Mouse (Mus musculus): Measurements from ENCODE around the gene Dnaja4.

The Dnaja4 gene

GRCm38 (mm10) chr9:54699345-54700173, 886 bp downstream of the Dnaja4 start:
- peak; percentile 68 for DNase-seq (ENCODE audit: low spot score)

- DNase-seq (ENCODE audit: low spot score) = no peak
Observed at GRCm38 (mm10) chr9:54700174-54700475, 1.5 kb downstream of the Dnaja4 start.

- no peak for DNase-seq (ENCODE audit: low spot score)
Observed at GRCm38 (mm10) chr9:54700746-54701145, 2.1 kb downstream of the Dnaja4 start.

GRCm38 (mm10) chr9:54702581-54702980, 3.9 kb downstream of the Dnaja4 start:
- DNase-seq (ENCODE audit: low spot score) = peak; percentile 34

- no peak for DNase-seq (ENCODE audit: low spot score)
Observed at GRCm38 (mm10) chr9:54704361-54704760, 5.7 kb downstream of the Dnaja4 start.

- DNase-seq (ENCODE audit: low spot score) = peak; percentile 16
Observed at GRCm38 (mm10) chr9:54705561-54705960, 6.9 kb downstream of the Dnaja4 start.

- no peak for DNase-seq (ENCODE audit: low spot score)
Observed at GRCm38 (mm10) chr9:54707288-54707999, 8.8 kb downstream of the Dnaja4 start.

GRCm38 (mm10) chr9:54708085-54708484, 9.4 kb downstream of the Dnaja4 start:
- no peak for DNase-seq (ENCODE audit: low spot score)

GRCm38 (mm10) chr9:54715776-54716175, 17.1 kb downstream of the Dnaja4 start:
- no peak for DNase-seq (ENCODE audit: low spot score)

GRCm38 (mm10) chr9:54717527-54717926, 18.9 kb downstream of the Dnaja4 start:
- no peak for DNase-seq (ENCODE audit: low spot score)

- DNase-seq (ENCODE audit: low spot score) = no peak
Observed at GRCm38 (mm10) chr9:54722156-54722555, 23.5 kb downstream of the Dnaja4 start.

- no peak for DNase-seq (ENCODE audit: low spot score)
Observed at GRCm38 (mm10) chr9:54722596-54722995, 23.9 kb downstream of the Dnaja4 start.

GRCm38 (mm10) chr9:54726315-54726714, 27.6 kb downstream of the Dnaja4 start:
- no peak for DNase-seq (ENCODE audit: low spot score)

- no peak for DNase-seq (ENCODE audit: low spot score)
Observed at GRCm38 (mm10) chr9:54732122-54732521, 33.4 kb downstream of the Dnaja4 start.

- peak; percentile 97 for DNase-seq (ENCODE audit: low spot score)
Observed at GRCm38 (mm10) chr9:54733921-54734638, 35.4 kb downstream of the Dnaja4 start, which contains the start of gene Wdr61. TSS of gene Wdr61 (minus strand) at chr9:54734519.

GRCm38 (mm10) chr9:54734639-54735252, 36.1 kb downstream of the Dnaja4 start:
- no peak for DNase-seq (ENCODE audit: low spot score)

- DNase-seq (ENCODE audit: low spot score) = no peak
Observed at GRCm38 (mm10) chr9:54736284-54736701, 37.6 kb downstream of the Dnaja4 start.

GRCm38 (mm10) chr9:54738376-54738775, 39.7 kb downstream of the Dnaja4 start:
- DNase-seq (ENCODE audit: low spot score) = peak; percentile 32

- DNase-seq (ENCODE audit: low spot score) = no peak
Observed at GRCm38 (mm10) chr9:54743891-54744290, 45.2 kb downstream of the Dnaja4 start.

GRCm38 (mm10) chr9:54745740-54746370, 47.2 kb downstream of the Dnaja4 start:
- DNase-seq (ENCODE audit: low spot score) = no peak

- DNase-seq (ENCODE audit: low spot score) = no peak
Observed at GRCm38 (mm10) chr9:54750215-54750981, 51.7 kb downstream of the Dnaja4 start.
